Mouse (Mus musculus): Measurements from ENCODE around the gene Git1. TPM values are rescaled to one million over a fixed set of nuclear protein-coding genes. Genes with fewer than 3 reads are reported as not detected.

Gene Git1
- polyA plus RNA-seq, 1 experiment from 2014 or later, result 1.8 TPM

GRCm38 (mm10) chr11:77529644-77530043, 36.3 kb downstream of the Git1 start:
- no peaks in the 10 kb centered on the region for H3K9me3 ChIP-seq (replicated peaks)
- DNase-seq (no peak), ATAC-seq (ENCODE audit: low read depth) (no peak)
- WGBS (ENCODE audit: insufficient replicate concordance), result 53% methylated on average over 3 of the region's 3 CpGs
- H3K36me3 ChIP-seq, result peaks cover 2% of the 10 kb centered on the region; the same call in 1 of the 2 replicates
- no peak overlapping the region for H3K4me2 ChIP-seq
- no peak overlapping the region for H3K9ac ChIP-seq
- H3K4me3 ChIP-seq (replicated peaks), result no peak overlapping the region
- no peak overlapping the region for H3K27ac ChIP-seq
- H3K27me3 ChIP-seq, result no peaks in the 10 kb centered on the region
- 0 out of 2 replicates have a peak, but pooled peaks cover 4% of the 10 kb centered on the region for H3K4me1 ChIP-seq (replicated peaks)

DNA sequence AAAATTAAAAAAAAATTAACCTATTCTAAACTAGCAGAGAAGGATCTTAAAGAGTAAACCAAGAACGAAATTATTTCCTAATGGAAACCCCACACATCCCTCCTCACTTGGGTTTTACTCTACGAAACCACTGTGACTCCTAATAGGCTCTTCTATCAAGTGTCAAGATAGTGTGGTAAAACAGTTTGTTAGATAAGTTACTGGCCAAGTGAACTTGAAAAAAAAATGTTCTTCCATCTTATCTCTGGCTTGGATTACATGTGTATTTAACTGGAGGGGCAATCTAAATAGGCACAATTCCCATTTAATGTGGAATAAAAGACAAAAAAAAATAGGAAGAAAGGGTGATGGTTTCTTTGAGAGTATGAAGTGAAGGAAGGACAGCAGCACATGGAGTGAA, 37.5 kb downstream of the Git1 start:
- ATAC-seq (ENCODE audit: low read depth) (no peak), DNase-seq (no peak)
- H3K9me3 ChIP-seq (replicated peaks), result no peaks in the 10 kb centered on the region
- H3K4me1 ChIP-seq (replicated peaks), result 0 out of 2 replicates have a peak, but pooled peaks cover 4% of the 10 kb centered on the region
- no peak overlapping the region for H3K9ac ChIP-seq
- H3K36me3 ChIP-seq, result peaks cover 4% of the 10 kb centered on the region; the same call in 1 of the 2 replicates
- 48% methylated on average over 2 of the region's 2 CpGs for WGBS (ENCODE audit: insufficient replicate concordance)
- H3K4me3 ChIP-seq (replicated peaks), result no peak overlapping the region
- no peak overlapping the region for H3K4me2 ChIP-seq
- no peaks in the 10 kb centered on the region for H3K27me3 ChIP-seq
- H3K27ac ChIP-seq, result no peak overlapping the region

DNA sequence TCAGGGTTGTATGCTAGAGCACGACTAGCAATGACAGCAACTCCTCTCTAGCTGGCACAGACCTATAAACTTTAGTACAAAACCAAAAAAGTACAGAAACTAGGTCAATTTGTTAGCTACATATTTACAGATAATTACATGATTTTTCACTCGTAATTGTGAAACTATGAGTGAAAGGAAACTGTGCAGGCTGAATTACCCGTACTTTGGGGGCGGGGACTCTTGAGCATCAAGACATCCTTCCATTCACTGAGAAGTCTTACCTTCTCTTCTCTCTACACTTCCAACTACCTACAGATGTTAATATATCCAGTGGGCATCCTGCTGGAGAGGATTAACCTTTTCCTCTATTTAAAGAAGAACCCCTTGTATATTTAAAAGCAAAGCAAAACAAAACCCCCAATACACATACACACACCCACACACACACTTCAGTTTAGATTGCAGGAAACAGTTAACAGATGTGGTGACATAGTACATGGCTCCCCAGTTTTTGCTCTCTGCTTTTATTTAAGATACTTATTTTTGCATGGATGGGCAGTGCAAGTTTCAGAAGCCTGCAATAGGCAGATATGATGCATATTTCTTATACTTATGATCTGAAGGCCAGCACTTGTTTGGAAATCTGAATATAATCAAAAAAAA, 39.0 kb downstream of the Git1 start:
- H3K9ac ChIP-seq, result no peak overlapping the region
- no peak overlapping the region for H3K4me2 ChIP-seq
- WGBS (ENCODE audit: insufficient replicate concordance), result 74% methylated on average over 4 of the region's 4 CpGs
- H3K9me3 ChIP-seq (replicated peaks), result no peaks in the 10 kb centered on the region
- H3K27me3 ChIP-seq, result no peaks in the 10 kb centered on the region
- H3K4me3 ChIP-seq (replicated peaks), result no peak overlapping the region
- H3K36me3 ChIP-seq, result peaks cover 13% of the 10 kb centered on the region
- no peak overlapping the region for H3K27ac ChIP-seq
- ATAC-seq (ENCODE audit: low read depth) (no peak), DNase-seq (no peak)
- 0 out of 2 replicates have a peak, but pooled peaks cover 4% of the 10 kb centered on the region for H3K4me1 ChIP-seq (replicated peaks)

GRCm38 (mm10) chr11:77545261-77545660, 51.9 kb downstream of the Git1 start:
- H3K9me3 ChIP-seq (replicated peaks), result no peaks in the 10 kb centered on the region
- H3K4me2 ChIP-seq, result no peak overlapping the region
- H3K27me3 ChIP-seq, result no peaks in the 10 kb centered on the region
- H3K4me3 ChIP-seq (replicated peaks), result no peak overlapping the region
- DNase-seq (no peak), ATAC-seq (ENCODE audit: low read depth) (no peak)
- peaks cover 75% of the 10 kb centered on the region for H3K36me3 ChIP-seq
- no peak overlapping the region for H3K9ac ChIP-seq
- no peaks in the 10 kb centered on the region for H3K4me1 ChIP-seq (replicated peaks)
- 93% methylated on average over 7 of the region's 7 CpGs for WGBS (ENCODE audit: insufficient replicate concordance)
- H3K27ac ChIP-seq, result no peak overlapping the region

Other genes with a start within 250 kb of the Git1 start
- 0.03 and 0.22 TPM in 2 replicates for gene Coro6, start 31.2 kb upstream of the Git1 start, polyA plus RNA-seq (2015; fragmentation: Nextera tagmentation; extraction: Ambion mirVana)
- 0.81 and 1.0 TPM in 2 replicates for gene Ankrd13b, start 3.9 kb upstream of the Git1 start, polyA plus RNA-seq (2015; fragmentation: Nextera tagmentation; extraction: Ambion mirVana)
- 3.4 and 3.8 TPM in 2 replicates for gene Abhd15, start 21.6 kb downstream of the Git1 start, polyA plus RNA-seq (2015; fragmentation: Nextera tagmentation; extraction: Ambion mirVana)
- gene Trp53i13, start 22.4 kb downstream of the Git1 start, polyA plus RNA-seq (2015; fragmentation: Nextera tagmentation; extraction: Ambion mirVana), result 5.1 and 5.5 TPM in 2 replicates
- gene Gm10392, start 25.6 kb downstream of the Git1 start, polyA plus RNA-seq (2015; fragmentation: Nextera tagmentation; extraction: Ambion mirVana), result 0.10 TPM in 1 of 2 replicates, not detected in the other
- gene Taok1, start 114.3 kb downstream of the Git1 start, polyA plus RNA-seq (2015; fragmentation: Nextera tagmentation; extraction: Ambion mirVana), result 4.7 and 6.0 TPM in 2 replicates
- 2.2 TPM in 2 replicates for gene Nufip2, start 192.6 kb downstream of the Git1 start, polyA plus RNA-seq (2015; fragmentation: Nextera tagmentation; extraction: Ambion mirVana)
- 0.24 TPM in 1 of 2 replicates, not detected in the other for gene Cryba1, start 231.7 kb downstream of the Git1 start, polyA plus RNA-seq (2015; fragmentation: Nextera tagmentation; extraction: Ambion mirVana)

Data from liver, embryonic 13.5 days (tissue).